ENCODE assay signal across 8 mouse cellular contexts in genomic region chr14:32321732-32322685, GRCm38 (mm10). TPM values are rescaled to one million over a fixed set of nuclear protein-coding genes. Genes with fewer than 3 reads are reported as not detected.
DNase-seq lines count a peak whose midpoint lies in the region; ATAC-seq and TF ChIP-seq lines count a peak whose summit lies in the region.

TSS of gene Ogdhl (plus strand) at chr14:32322019.

- no peak for TF ChIP-seq CTCF in spleen, adult 2 months (IDR thresholded peaks at IDR 0.05; ENCODE audit: extremely low read depth, insufficient read depth, insufficient read length, insufficient replicate concordance)
- TF ChIP-seq CTCF in intestine, postnatal 0 days (IDR thresholded peaks at IDR 0.05; ENCODE audit: low read depth): no peak

- H3K27ac ChIP-seq in spleen, adult 2 months (ENCODE audit: insufficient read depth, low read length): no peak within 1 kb of the TSS
- H3K27ac ChIP-seq in embryonic facial prominence, embryonic 11.5 days (replicated peaks; ENCODE audit: low read depth, low read length): no peak within 1 kb of the TSS
- H3K27ac ChIP-seq in intestine, postnatal 0 days (ENCODE audit: low read depth, low read length): no peak within 1 kb of the TSS
- peak within 1 kb of the TSS; percentile 94 for H3K27ac ChIP-seq in midbrain, embryonic 10.5 days (replicated peaks)

- intact Hi-C loops in left cerebral cortex, postnatal 36 days (cut with DNase I): no loop called here

- H3K4me1 ChIP-seq in spleen, adult 2 months (ENCODE audit: control insufficient read depth, insufficient read depth, insufficient read length): peaks cover 5% of the 10 kb centered on the region
- H3K4me1 ChIP-seq in embryonic facial prominence, embryonic 11.5 days (ENCODE audit: control insufficient read depth, insufficient read depth, low read length): no peaks in the 10 kb centered on the region; the same call in 1 of the 2 replicates
- no peaks in the 10 kb centered on the region for H3K4me1 ChIP-seq in intestine, postnatal 0 days (replicated peaks; ENCODE audit: control insufficient read depth, insufficient read depth, low read length)
- peaks cover 18% of the 10 kb centered on the region for H3K4me1 ChIP-seq in midbrain, embryonic 10.5 days

- peak within 1 kb of the TSS; percentile 64 for H3K4me2 ChIP-seq in embryonic facial prominence, embryonic 11.5 days (ENCODE audit: low read depth, low read length)
- H3K4me2 ChIP-seq in intestine, postnatal 0 days (replicated peaks; ENCODE audit: low read depth): peak within 1 kb of the TSS; percentile 92

- WGBS in spleen, adult 2 months: 4% methylated on average over 50 of the region's 50 CpGs
- 3% methylated on average over 47 of the region's 50 CpGs for WGBS in embryonic facial prominence, embryonic 11.5 days
- 2% methylated on average over 48 of the region's 50 CpGs for WGBS in intestine, postnatal 0 days
- WGBS in midbrain, embryonic 10.5 days: 2% methylated on average over 50 of the region's 50 CpGs

- peak within 1 kb of the TSS; percentile 58 for H3K4me3 ChIP-seq in spleen, adult 2 months (ENCODE audit: extremely low read depth, insufficient read depth, insufficient read length)
- H3K4me3 ChIP-seq in embryonic facial prominence, embryonic 11.5 days (ENCODE audit: low read depth, low read length): peak within 1 kb of the TSS; percentile 66
- peak within 1 kb of the TSS; percentile 64 for H3K4me3 ChIP-seq in intestine, postnatal 0 days (ENCODE audit: low read depth, low read length)
- peak within 1 kb of the TSS; percentile 80 for H3K4me3 ChIP-seq in midbrain, embryonic 10.5 days

- TF ChIP-seq POLR2A in spleen, adult 2 months (IDR thresholded peaks at IDR 0.05; ENCODE audit: low read depth, low read length): no peak

- no peaks in the 10 kb centered on the region for H3K36me3 ChIP-seq in spleen, adult 2 months (ENCODE audit: control insufficient read depth, insufficient read depth, low read length)
- H3K36me3 ChIP-seq in embryonic facial prominence, embryonic 11.5 days (replicated peaks; ENCODE audit: control insufficient read depth, insufficient read depth, low read depth, low read length): no peaks in the 10 kb centered on the region
- H3K36me3 ChIP-seq in intestine, postnatal 0 days (ENCODE audit: control insufficient read depth, insufficient read depth): no peaks in the 10 kb centered on the region
- no peaks in the 10 kb centered on the region for H3K36me3 ChIP-seq in midbrain, embryonic 10.5 days

- peak within 1 kb of the TSS; percentile 75 for H3K9ac ChIP-seq in embryonic facial prominence, embryonic 11.5 days (replicated peaks; ENCODE audit: low read length)
- peak within 1 kb of the TSS; percentile 42; the same call in 1 of the 2 replicates for H3K9ac ChIP-seq in intestine, postnatal 0 days (ENCODE audit: low read depth, low read length)

- 0 out of 2 replicates have a peak, but pooled peaks cover 2% of the 10 kb centered on the region for H3K27me3 ChIP-seq in spleen, adult 2 months (ENCODE audit: control insufficient read depth, insufficient read depth, low read length)
- no peaks in the 10 kb centered on the region for H3K27me3 ChIP-seq in embryonic facial prominence, embryonic 11.5 days (ENCODE audit: control insufficient read depth, insufficient read depth, low read length)
- no peaks in the 10 kb centered on the region for H3K27me3 ChIP-seq in intestine, postnatal 0 days (replicated peaks; ENCODE audit: control insufficient read depth, insufficient read depth, low read length)
- H3K27me3 ChIP-seq in midbrain, embryonic 10.5 days (ENCODE audit: low read depth, poor library complexity, severe bottlenecking): no peaks in the 10 kb centered on the region

- DNase-seq in spleen, adult 2 months (ENCODE audit: low read depth in 1 of 2, low spot score in 2 of 2): peak in 1 of 2 experiments; percentile 17
- no peak for DNase-seq in spleen, adult 12 weeks (ENCODE audit: low spot score)
- peak; percentile 91 for DNase-seq in embryonic facial prominence, embryonic 11.5 days (ENCODE audit: low spot score)
- DNase-seq in left cerebral cortex, postnatal 36 days (ENCODE audit: low spot score in 2 of 2): peak; percentile 78 to 81
- DNase-seq in midbrain, embryonic 10.5 days (ENCODE audit: low spot score): peak; percentile 88
- DNase-seq in skeletal muscle tissue, adult 2 months (ENCODE audit: low read depth, low spot score): peak; percentile 39

- no peaks in the 10 kb centered on the region for H3K9me3 ChIP-seq in embryonic facial prominence, embryonic 11.5 days (replicated peaks; ENCODE audit: control insufficient read depth, low read length)
- no peaks in the 10 kb centered on the region for H3K9me3 ChIP-seq in intestine, postnatal 0 days (ENCODE audit: control insufficient read depth)
- H3K9me3 ChIP-seq in midbrain, embryonic 10.5 days (replicated peaks): no peaks in the 10 kb centered on the region

- ATAC-seq in embryonic facial prominence, embryonic 11.5 days (replicated peaks; ENCODE audit: insufficient number of reproducible peaks, low FRiP score, low TSS enrichment, low read depth): peak; percentile 76
- peak; percentile 97 for ATAC-seq in granulocyte monocyte progenitor cell, adult 5-6 weeks (replicated peaks; ENCODE audit: poor library complexity, severe bottlenecking)
- peak; percentile 81 for ATAC-seq in intestine, postnatal 0 days

RNA-seq across cellular contexts. Expression of gene Ogdhl, which starts in this region (rescaled TPM):
- 0.12 and 0.14 TPM in 2 replicates for polyA plus RNA-seq in spleen, adult 2 months (2012; rRNA removed)
- polyA plus RNA-seq in embryonic facial prominence, embryonic 11.5 days (2014; fragmentation: Nextera tagmentation; extraction: Ambion mirVana): 13.2 and 17.1 TPM in 2 replicates
- not detected in 2 replicates for total RNA-seq in granulocyte monocyte progenitor cell, adult 5-6 weeks (2014; fragmentation: Nextera tagmentation)
- 0.22 TPM in 1 of 2 replicates, not detected in the other for total RNA-seq in granulocyte monocyte progenitor cell, adult 5-6 weeks (2017)
- 11.1 and 13.3 TPM in 2 replicates for polyA plus RNA-seq in intestine, postnatal 0 days (2015; fragmentation: Nextera tagmentation; extraction: Ambion mirVana)
- total RNA-seq in left cerebral cortex, postnatal 36 days (2021): 100 to 1,000 TPM; 103 to 114 TPM
- 17.4 and 18.4 TPM in 2 replicates for polyA plus RNA-seq in midbrain, embryonic 10.5 days (2016; fragmentation: Nextera tagmentation; extraction: Ambion mirVana)

Comparison
In these comparisons a context has a peak if more than half of its experiments do, and no peak if none do; other contexts are left out.
1. RNA of gene Ogdhl (total RNA-seq): 103 to 114 TPM in left cerebral cortex, postnatal 36 days; 0.22 TPM in granulocyte monocyte progenitor cell, adult 5-6 weeks; every median in the first group is over 10 times any median in the second.
2. RNA of gene Ogdhl (polyA plus RNA-seq): 17.4 to 18.4 TPM in midbrain, embryonic 10.5 days, 13.2 to 17.1 TPM in embryonic facial prominence, embryonic 11.5 days and 11.1 to 13.3 TPM in intestine, postnatal 0 days; 0.12 to 0.14 TPM in spleen, adult 2 months; every median in the first group is over 10 times any median in the second.
3. Peak in ATAC-seq in granulocyte monocyte progenitor cell, adult 5-6 weeks; RNA of the gene not detected or under 1 TPM.
4. Peak in every context shown above with its lines, with median percentiles within 50 percentile points of each other: H3K4me3 ChIP-seq and ATAC-seq.